Mouse (Mus musculus) heart, postnatal 0 days (tissue): ENCODE data around the gene Rab13.

ENCODE experiments used
- CTCF ChIP-seq: IDR thresholded peaks from 2 replicates; pipeline ENCODE4 v1.5.1; 2016; ENCODE audit warnings: antibody characterized with exemption, control low read depth, low read depth
- EP300 ChIP-seq: IDR thresholded peaks from 2 replicates; pipeline ENCODE4 v1.6.1; 2016; ENCODE audit warnings: antibody characterized with exemption, low read depth

- TF ChIP-seq CTCF (no peak), EP300 (no peak)
Measured at GRCm38 (mm10) chr3:90190859-90191510, 22.5 kb upstream of the Rab13 start.
